Mouse (Mus musculus) heart, postnatal 10 days (tissue): ENCODE results near the gene Polr2a. TPM values are rescaled to one million over a fixed set of nuclear protein-coding genes. Genes with fewer than 3 reads are reported as not detected.
A peak's percentile ranks its signal among the peaks of the same experiment; 100 is the strongest.
"Not testable (repeated sequence)": the region's sequence is repeated elsewhere in the genome, so short reads cannot be mapped to it uniquely, and the experiment has no call there.

Experiments
- DNase-seq, 2 experiments: peaks; one replicate each; pipeline ENCODE4 v3.0.0; 2021
- intact Hi-C: fragments of 180-260 bp; cut with DNase I; formaldehyde crosslinking; loops from one replicate; pipeline ENCODE4 v1.15.1; 2025
- total RNA-seq, 2 experiments: library from RNA; stranded (reverse); gene quantifications; 2 replicates each; pipeline ENCODE4 v1.2.3; 2021

Gene Polr2a
- total RNA-seq, 2 experiments from 2014 or later: 44.5 to 47.5 TPM

DNA sequence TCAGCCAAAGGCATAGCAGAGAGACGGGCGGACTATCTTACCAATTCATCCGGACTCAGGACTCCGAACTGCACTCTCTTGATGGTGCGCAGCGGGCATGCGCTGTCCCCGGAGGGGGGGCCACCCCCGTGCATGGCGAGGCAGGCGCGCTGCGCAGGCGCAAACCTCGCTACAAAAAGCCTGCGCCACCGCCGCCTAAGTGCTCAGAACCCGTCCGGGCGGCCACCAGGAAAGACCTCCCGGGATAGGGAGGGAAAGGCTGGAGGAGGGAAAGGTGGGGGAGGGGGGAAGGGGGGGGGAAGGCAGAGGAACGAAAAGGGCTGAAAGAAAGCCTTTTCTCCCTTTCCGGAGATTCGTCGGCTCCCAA, 364 bp downstream of the Polr2a start:
- DNase-seq: peak; percentile 98
- intact Hi-C loops: loop anchor here (2.0 to 5.0 kb wide), 2 partner anchors 119 to 234 kb away; partner anchors contain the start of gene Gabarap

GRCm38 (mm10) chr11:69757303-69758089, 941 bp downstream of the Polr2a start:
- intact Hi-C loops: loop anchor here (2.0 to 5.0 kb wide), 2 partner anchors 119 to 235 kb away; partner anchors contain the start of gene Gabarap

DNA sequence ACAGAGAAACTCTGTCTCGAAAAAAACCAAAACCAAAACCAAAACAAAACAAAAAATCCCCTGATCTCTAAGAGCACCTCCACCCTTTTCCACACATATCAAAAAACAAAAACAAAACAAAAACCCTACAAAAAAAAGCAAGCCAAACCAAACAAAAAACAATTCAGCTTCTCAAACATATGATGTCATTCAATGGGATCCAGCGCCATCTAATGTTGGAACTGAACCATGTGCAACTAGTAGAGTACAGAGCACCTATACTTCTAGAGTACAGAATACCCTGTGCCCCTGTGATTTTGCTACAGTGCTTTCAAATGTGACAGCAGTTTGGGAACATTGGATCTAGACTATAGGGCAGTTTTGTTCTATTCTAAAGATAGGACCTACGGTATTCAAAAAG, 3.7 kb downstream of the Polr2a start:
- peak; percentile 68 to 78 for DNase-seq

More at GRCm38 (mm10) chr11:69757303-69758089, 941 bp downstream of the Polr2a start:
- no peak for DNase-seq

GRCm38 (mm10) chr11:69754233-69754632, 4.2 kb downstream of the Polr2a start:
- DNase-seq: no peak
- intact Hi-C loops: no loop called here

More for the DNA sequence above, 3.7 kb downstream of the Polr2a start:
- intact Hi-C loops: loop anchor here (5.0 kb wide), 1 partner anchor 238 kb away; the partner anchor contains the start of gene Gabarap

DNA sequence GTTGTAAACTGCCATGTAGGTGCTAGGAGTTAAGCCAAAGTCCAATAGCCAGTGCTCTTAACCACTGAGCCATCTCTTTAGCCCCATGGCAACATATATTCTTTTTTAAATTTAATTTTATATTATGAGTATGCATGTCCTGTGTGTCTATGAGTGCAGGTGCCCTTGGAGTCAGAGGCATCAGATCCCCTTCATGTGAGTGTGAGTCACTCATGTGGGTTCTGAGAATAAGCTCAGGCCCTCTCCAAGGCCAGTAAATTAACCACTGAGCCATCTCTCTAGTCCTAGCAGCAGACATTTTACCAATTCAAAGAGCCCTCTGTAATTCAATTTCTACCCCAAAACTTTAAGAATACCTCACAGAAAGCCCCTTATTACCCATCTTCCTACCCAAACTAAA, 5.8 kb downstream of the Polr2a start:
- no peak for DNase-seq
- intact Hi-C loops: no loop called here

DNA sequence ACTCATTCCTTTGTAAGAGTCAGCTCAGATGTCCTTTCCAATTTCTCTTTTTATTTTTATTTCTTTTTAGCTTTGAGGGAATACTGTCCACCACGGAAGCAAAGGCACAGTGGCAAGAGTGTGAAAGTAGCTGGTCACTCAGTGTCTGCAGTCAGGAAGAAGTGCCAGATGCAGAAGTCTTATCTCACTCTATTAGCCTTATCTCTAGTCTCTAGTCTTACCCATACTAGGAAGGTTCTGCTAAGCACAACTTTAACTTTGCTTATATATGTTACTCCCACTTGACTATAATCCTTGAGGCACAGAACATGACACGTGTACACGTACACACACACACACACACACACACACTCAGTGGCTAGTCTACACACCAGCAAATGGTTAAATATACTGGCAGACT, 6.8 kb downstream of the Polr2a start:
- DNase-seq: no peak
- intact Hi-C loops: no loop called here

GRCm38 (mm10) chr11:69731408-69731807, 27.0 kb downstream of the Polr2a start:
- DNase-seq, intact Hi-C loops: not testable (repeated sequence)

- intact Hi-C loops: loop anchor here (5.0 kb wide), 1 partner anchor 148 kb away; the partner anchor contains the start of gene Tmem95
- peak; percentile 30 to 69 for DNase-seq
Observed at GRCm38 (mm10) chr11:69729063-69729462, 29.4 kb downstream of the Polr2a start.

DNA sequence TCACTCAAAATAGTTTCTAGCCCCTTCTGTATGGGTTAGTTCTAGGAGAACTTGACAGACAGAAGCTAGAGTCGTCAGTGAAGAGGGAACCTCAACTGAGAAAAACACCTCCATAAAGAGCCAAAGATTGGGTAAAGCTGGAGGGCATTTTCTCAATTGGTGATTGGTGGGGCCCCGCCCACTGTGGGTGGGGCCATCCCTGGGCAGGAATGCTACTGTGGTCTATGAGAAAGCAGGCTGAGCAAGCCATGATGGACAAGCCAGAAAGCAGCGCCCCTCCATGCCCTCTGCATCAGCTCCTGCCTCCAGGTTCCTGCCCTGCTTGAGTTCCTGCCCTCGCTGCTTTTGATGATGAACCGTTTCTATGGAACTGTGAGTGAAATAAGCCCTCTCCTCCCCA, 32.5 kb downstream of the Polr2a start:
- intact Hi-C loops: loop anchor here (5.0 kb wide), 1 partner anchor 151 kb away; the partner anchor contains the start of gene Tmem95

DNA sequence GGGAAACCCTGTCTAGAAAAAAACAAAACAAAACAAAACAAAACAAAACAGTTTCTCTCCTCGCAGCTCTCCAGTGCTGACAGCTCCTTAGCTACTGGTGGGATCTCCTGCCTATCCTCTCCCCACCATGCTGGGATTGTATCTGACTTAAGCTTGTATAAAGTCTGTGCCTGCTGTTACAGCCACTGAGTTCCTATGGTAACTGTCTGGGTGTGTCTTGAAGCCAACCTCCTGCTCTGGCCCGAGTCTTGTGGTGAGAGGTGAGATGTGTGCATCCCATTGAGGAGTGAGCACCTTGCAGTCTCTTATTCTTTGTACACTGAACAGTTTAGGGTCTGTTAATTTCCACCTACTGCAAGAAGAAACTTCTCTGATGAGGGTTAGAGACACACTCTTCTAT, 35.4 kb downstream of the Polr2a start:
- DNase-seq: no peak
- intact Hi-C loops: no loop called here

More for the DNA sequence above, 32.5 kb downstream of the Polr2a start:
- no peak for DNase-seq

- no peak for DNase-seq
- intact Hi-C loops: no loop called here
Observed at GRCm38 (mm10) chr11:69720852-69721251, 37.6 kb downstream of the Polr2a start.

- no peak for DNase-seq
- intact Hi-C loops: no loop called here
Observed at GRCm38 (mm10) chr11:69719423-69719822, 39.0 kb downstream of the Polr2a start.

GRCm38 (mm10) chr11:69718661-69719060, 39.8 kb downstream of the Polr2a start:
- intact Hi-C loops: no loop called here
- no peak for DNase-seq

DNA sequence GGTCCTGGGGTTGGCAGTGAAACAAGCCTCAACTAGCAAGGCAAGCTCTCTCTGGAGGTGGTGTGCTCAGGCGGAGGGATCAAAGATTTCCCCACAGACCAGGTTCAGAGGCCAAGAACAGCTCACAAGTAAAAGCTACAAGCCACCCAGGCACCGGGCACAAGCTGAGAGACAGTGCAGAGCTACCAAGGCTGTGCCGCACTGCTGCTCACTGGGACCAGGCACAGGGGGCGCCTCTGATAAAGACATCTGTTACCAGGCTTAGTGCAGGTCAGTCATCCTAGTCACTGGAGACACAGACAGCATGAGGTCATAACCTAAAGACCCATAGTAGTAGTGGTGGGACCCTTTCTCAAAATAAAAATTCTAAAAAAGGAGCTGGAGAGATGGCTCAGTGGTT, 41.5 kb downstream of the Polr2a start:
- intact Hi-C loops: no loop called here
- no peak for DNase-seq

GRCm38 (mm10) chr11:69715929-69716328, 42.5 kb downstream of the Polr2a start:
- peak in 1 of 2 experiments; percentile 26 for DNase-seq
- intact Hi-C loops: loop anchor here (1.0 kb wide), 1 partner anchor 34 kb away; the partner anchor contains the start of gene Senp3

GRCm38 (mm10) chr11:69715482-69715881, 43.0 kb downstream of the Polr2a start:
- intact Hi-C loops: loop anchor here (1.0 kb wide), 1 partner anchor 33 kb away; the partner anchor contains the start of gene Senp3
- DNase-seq: peak in 1 of 2 experiments; percentile 51

- intact Hi-C loops: loop anchor here (1.0 kb wide), 1 partner anchor 32 kb away; the partner anchor contains the start of gene Senp3
- no peak for DNase-seq
Observed at GRCm38 (mm10) chr11:69714636-69715329, 43.7 kb downstream of the Polr2a start.

DNA sequence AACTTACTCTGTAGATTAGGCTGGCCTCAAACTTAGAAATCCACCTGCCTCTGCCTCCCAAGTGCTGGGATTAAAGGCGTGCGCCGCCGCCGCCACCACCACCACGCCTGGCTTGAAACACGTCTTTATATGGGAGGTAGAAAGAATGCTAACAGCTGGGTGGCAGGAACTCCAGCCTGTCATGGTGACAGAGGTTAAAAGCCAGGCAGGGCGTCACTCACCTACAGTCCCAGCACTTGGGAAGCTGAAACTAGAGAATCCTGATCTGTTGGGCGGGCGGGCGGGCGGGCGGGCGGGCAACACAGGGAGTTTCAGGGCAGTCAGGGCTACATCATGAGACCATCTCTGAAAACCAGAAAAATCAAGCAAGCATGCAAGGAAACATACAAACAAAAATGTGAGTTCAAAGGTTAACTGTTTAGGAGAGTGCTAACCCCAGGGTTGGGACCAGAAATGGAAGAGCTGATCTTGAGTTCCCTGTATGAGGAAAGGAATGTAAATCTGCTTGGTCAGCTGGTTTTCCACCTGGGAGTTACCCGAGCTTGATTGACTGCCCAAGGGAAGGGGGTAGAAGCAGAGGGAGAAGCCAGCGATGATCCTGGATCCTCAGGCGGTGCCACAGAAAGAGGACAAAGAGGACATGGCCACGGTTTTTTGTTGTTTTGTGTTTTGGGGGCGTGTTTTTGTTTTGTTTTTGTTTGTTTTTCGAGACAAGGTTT, 45.3 kb downstream of the Polr2a start:
- intact Hi-C loops: no loop called here
- DNase-seq: no peak

GRCm38 (mm10) chr11:69711082-69711481, 47.4 kb downstream of the Polr2a start:
- no peak for DNase-seq
- intact Hi-C loops: no loop called here

DNA sequence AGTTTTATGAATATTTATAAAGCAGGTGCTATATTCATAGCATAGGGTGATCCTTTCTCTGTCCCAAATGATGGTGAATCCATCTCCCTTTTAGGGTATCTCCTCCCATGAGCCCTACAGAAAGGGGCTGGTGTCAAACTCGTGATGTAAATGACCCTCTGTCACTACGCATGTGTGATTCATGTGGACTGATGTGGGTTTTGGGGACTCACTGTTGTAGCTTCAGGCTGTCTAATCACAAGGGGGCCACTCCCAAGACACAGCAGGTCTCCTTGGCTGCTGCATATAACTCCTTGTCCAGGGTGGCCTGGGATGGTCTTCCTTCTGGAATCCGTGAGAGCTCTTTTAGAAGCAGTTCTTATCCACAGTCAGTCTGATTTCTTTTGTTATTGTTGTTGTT, 48.0 kb downstream of the Polr2a start:
- intact Hi-C loops: no loop called here

More for the DNA sequence above, 48.0 kb downstream of the Polr2a start:
- DNase-seq: no peak
